Mouse (Mus musculus) sigmoid colon, adult 10 weeks (tissue): Measurements from ENCODE around the gene Nlrp10. TPM values are rescaled to one million over a fixed set of nuclear protein-coding genes. Genes with fewer than 3 reads are reported as not detected.

Experiments
- polyA plus RNA-seq: library from polyadenylated mRNA; stranded (reverse); fragments of 350-450 nt; fragmentation: Illumina TruSeq; extraction: RNeasy Lipid Tissue Mini Kit (QIAGEN cat#74804); gene quantifications from one replicate; pipeline ENCODE4 v1.2.3, GENCODE M21; 2014; ENCODE audit warnings: low read depth, low replicate concordance

The Nlrp10 gene
- polyA plus RNA-seq: 10.2 TPM

GRCm38 (mm10) chr7:108929726-108930393, at the start of gene Nlrp10:
Gene Nlrp10 (minus strand): TSS chr7:108930178.

GRCm38 (mm10) chr7:108950312-108950761, 20.4 kb upstream of the Nlrp10 start, which contains the start of gene Tub:
Gene Tub (plus strand): TSS chr7:108950338.

GRCm38 (mm10) chr7:108933794-108934731, 4.1 kb upstream of the Nlrp10 start, which contains the start of gene Eif3f:
Gene Eif3f (plus strand): TSS chr7:108934417.

GRCm38 (mm10) chr7:108894320-108894719, 35.7 kb downstream of the Nlrp10 start, which contains the start of gene Olfr519:
Gene Olfr519 (minus strand): TSS chr7:108894420.

GRCm38 (mm10) chr7:108884906-108885305, 45.1 kb downstream of the Nlrp10 start, which contains the start of gene Olfr518:
Gene Olfr518 (minus strand): TSS chr7:108885006.

GRCm38 (mm10) chr7:108872279-108872678, 57.7 kb downstream of the Nlrp10 start, which contains the start of gene Olfr517:
Gene Olfr517 (minus strand): TSS chr7:108872379.

Other genes starting within 250 kb of the Nlrp10 start
- not detected for gene Olfr512, start 216.9 kb downstream of the Nlrp10 start, polyA plus RNA-seq
- not detected for gene Olfr513, start 179.2 kb downstream of the Nlrp10 start, polyA plus RNA-seq
- not detected for gene Olfr514, start 104.2 kb downstream of the Nlrp10 start, polyA plus RNA-seq
- gene Olfr516, start 79.6 kb downstream of the Nlrp10 start, polyA plus RNA-seq: not detected
- gene Olfr517, start 57.8 kb downstream of the Nlrp10 start, polyA plus RNA-seq: not detected
- gene Olfr518, start 45.2 kb downstream of the Nlrp10 start, polyA plus RNA-seq: not detected
- not detected for gene Olfr519, start 35.8 kb downstream of the Nlrp10 start, polyA plus RNA-seq
- 47.9 TPM for gene Eif3f, start 4.2 kb upstream of the Nlrp10 start, polyA plus RNA-seq
- 0.95 TPM for gene Tub, start 20.2 kb upstream of the Nlrp10 start, polyA plus RNA-seq
- 6.0 TPM for gene Ric3, start 153.2 kb upstream of the Nlrp10 start, polyA plus RNA-seq
- not detected for gene Lmo1, start 245.0 kb upstream of the Nlrp10 start, polyA plus RNA-seq